Comparison of ENCODE assay signal across 19 mouse cellular contexts in the genomic region with DNA sequence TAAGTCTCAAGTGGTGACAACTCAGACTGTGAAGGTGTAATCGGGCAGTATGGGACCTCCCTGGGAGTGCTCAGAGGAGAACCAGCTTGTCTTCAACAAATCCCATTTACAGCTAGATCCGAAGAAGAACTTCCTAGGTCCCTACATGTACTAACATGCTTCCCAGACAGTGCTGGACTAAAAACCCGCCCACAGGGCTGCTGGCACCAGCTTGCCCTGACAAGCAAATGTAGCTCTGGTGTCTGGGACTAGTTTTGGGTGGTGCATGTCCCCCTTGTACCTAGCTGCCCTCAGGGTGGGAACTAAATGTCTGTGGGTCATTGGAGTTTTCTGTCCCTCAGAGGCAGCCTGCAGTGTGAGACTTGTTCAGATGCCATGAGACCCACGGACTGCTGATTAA. TPM values are rescaled to one million over a fixed set of nuclear protein-coding genes. Genes with fewer than 3 reads are reported as not detected.
"Had no signal": no experiment of that assay in that cellular context is flagged by ENCODE, and none has a peak within 500 bp of the region (broad histone marks: within the 10 kb centered on the region; RNA-seq: fewer than 3 reads in every experiment).

No protein-coding gene starts in this region.

- ATAC-seq: intestine, postnatal 0 days; midbrain, embryonic 15.5 days had no signal

- H3K9ac ChIP-seq: liver, embryonic 13.5 days; midbrain, embryonic 15.5 days; neural tube, embryonic 13.5 days had no signal

- H3K27ac ChIP-seq: liver, embryonic 13.5 days; macrophage; midbrain, embryonic 10.5 days; midbrain, embryonic 15.5 days; neural tube, embryonic 13.5 days had no signal

- H3K9me3 ChIP-seq: liver, embryonic 13.5 days; megakaryocyte, embryonic 14.5 days; midbrain, embryonic 10.5 days; midbrain, embryonic 15.5 days; neural tube, embryonic 13.5 days had no signal

- DNase-seq: kidney, adult 2 months; kidney, postnatal 14 days; kidney, postnatal 4 days; left cerebral cortex, postnatal 4 days; liver, embryonic 13.5 days; lung, adult 2 months; lung, postnatal 14 days; right cerebral cortex, postnatal 4 days; thymus, postnatal 25 days had no signal

- H3K36me3 ChIP-seq: liver, embryonic 13.5 days; midbrain, embryonic 10.5 days; midbrain, embryonic 15.5 days; neural tube, embryonic 13.5 days had no signal

RNA-seq across cellular contexts. Expression of a gene that starts 1.3 kb away (rescaled TPM):
- polyA plus RNA-seq: liver, embryonic 13.5 days; macrophage had no signal

RNA-seq across cellular contexts. Expression of a gene that starts 23.9 kb away (rescaled TPM):
- polyA plus RNA-seq: intestine, postnatal 0 days; kidney, embryonic 14.5 days; limb, embryonic 14.5 days; liver, adult 2 months; liver, embryonic 13.5 days; lung, embryonic 16.5 days; macrophage; midbrain, embryonic 10.5 days; midbrain, embryonic 15.5 days; neural tube, embryonic 13.5 days had no signal
